Mouse (Mus musculus) adrenal gland, postnatal 36 days (tissue): ENCODE data around the gene Rnls. TPM values are rescaled to one million over a fixed set of nuclear protein-coding genes. Genes with fewer than 3 reads are reported as not detected.
"Not testable (repeated sequence)": the region's sequence is repeated elsewhere in the genome, so short reads cannot be mapped to it uniquely, and the experiment has no call there.

Source experiments
- DNase-seq, 2 experiments: peaks; one replicate each; pipeline ENCODE4 v3.0.0; 2021; ENCODE audit warnings: mixed read lengths in 1 of 2
- long read RNA-seq, 2 experiments: library from polyadenylated mRNA; stranded (forward); transcript quantifications; one replicate each; pipeline ENCODE4 v2.0.0; 2021; ENCODE audit warnings: borderline sequencing depth in 2 of 2
- total RNA-seq, 2 experiments: library from RNA; stranded (reverse); gene quantifications; 2 replicates each; pipeline ENCODE4 v1.2.3; 2021

Rnls gene
- total RNA-seq, result 1 to 10 TPM; 3.8 to 4.3 TPM
- long read RNA-seq, experiment 1, transcript Rnls-201 (7 exons, 1,597 nt), result major isoform, 7 of 10 reads
- long read RNA-seq, experiment 1, partial matches to known transcripts, result 0 of 10 reads
- long read RNA-seq, experiment 1, other reads (novel, unspliced or antisense), result 1 of 10 reads
- long read RNA-seq, experiment 2, result 0 reads

DNA sequence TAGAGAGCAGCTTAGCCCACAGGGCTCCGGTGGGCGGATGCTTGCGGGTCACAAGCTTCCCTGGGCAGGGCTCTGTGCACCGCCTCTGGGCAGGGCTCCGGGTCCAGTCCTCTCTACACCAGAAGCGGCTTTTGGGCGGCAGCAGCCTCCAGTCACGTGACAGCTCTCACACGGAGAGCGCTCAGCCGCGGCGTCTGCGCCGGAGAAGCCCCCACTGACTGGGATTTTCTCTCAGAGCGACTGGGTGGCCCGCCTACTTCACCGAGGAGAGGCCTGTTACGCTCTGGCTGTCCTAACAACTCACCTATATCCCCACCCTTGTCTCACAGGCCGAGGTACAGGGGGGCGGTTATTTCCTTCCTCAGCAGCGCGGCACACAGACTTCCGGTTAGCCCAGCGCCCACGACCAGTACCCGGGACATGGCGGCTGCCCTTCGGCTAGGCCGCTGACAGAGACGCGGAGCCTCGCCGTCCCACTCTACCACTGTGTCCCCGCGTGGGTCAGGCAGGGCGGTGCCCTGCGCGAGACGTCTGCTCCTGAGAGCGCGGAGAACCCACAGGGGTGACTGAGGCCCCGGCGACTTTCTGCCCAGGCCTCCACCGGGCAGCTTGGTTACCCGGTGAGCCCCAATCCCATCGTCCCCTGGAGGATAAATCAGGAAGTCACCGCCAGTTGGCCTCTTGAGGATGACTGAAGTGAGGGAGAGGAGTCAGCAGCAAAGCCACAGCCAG, at the start of gene Rnls:
Gene Rnls, minus strand, starts transcription at position 645 of the 732 bp plus-strand sequence.
- peak; percentile 90 to 93 for DNase-seq

DNA sequence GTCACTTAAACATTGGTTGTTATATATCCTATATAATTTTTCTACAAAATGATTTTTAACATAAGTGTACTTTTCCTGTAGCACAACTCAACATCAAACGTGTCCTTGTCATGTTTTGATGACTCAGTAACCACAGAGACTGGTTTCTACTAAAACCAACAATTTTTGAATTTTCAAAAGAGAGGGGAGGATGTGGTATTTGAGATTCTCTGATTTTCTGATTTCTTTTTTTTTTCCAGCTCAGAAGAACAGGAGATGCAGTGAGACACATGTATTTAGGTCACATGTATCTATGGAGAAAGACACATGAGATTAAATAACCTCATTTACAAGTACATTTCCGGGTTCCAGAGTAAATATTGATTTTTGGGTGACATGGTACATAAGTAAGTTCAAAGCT, 37.4 kb upstream of the Rnls start:
- DNase-seq, result no peak

DNA sequence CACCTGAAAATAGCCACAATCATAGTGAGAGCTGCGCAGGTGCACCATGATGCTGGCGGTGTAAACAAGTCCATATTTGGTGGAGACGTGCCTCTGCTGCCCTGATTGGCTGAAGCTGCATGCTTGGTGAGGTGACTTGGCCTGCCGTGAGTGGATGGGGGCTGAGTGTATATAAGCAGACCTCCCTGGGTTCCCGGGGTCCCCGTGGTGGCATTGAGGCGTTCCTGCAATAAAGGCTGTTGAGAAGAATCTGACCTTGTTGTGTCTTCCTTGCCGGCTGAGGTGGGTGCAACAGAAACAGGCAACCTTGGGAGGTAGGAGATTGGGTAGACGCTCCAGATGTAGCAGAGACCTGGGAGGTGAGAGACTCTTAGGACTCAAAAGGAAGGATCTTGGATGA, 27.3 kb upstream of the Rnls start:
- DNase-seq, result not testable (repeated sequence)

DNA sequence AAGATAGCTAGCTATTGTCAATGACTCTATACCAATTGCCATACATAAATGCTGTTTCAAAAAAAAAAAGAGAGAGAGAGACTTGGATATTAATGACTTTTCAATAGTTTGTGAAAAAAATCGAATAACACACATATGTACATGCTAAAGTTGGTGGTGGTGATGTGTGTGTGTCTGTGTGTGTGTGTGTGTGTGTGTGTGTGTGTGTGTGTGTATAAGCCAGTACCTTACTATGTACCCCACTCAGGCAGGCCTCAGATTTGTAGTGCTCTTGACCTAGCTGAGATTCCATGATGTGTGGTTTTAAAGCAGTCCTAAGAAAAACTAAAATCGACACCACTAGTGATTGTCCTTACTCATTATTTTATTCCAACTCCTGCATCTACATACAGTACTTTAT, 11.3 kb downstream of the Rnls start:
- DNase-seq, result no peak

GRCm38 (mm10) chr19:33380386-33380785, 11.7 kb downstream of the Rnls start:
- DNase-seq, result no peak

- no peak for DNase-seq
These were observed 23.3 kb downstream of the Rnls start for GRCm38 (mm10) chr19:33368808-33369207.

GRCm38 (mm10) chr19:33366661-33367060, 25.4 kb downstream of the Rnls start:
- DNase-seq, result peak; percentile 74 to 85

DNA sequence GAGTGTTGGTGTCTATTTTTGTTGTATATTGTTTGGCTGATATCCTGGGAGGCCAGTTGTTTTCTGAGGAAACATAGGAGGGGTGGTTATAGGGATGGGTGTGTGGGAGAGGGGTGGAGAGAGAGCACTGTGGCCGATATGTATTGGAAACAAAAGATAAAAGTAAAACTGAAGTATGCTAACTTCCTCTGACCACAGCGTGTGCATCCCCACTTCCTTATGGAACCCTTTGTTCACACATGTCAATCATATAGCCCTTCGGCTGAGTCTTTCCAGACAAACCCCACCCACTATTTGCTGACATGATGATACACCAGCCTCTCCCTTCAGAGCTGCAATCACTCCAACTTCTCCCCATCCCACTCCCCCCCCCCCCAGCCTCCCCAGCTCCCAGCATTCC, 35.1 kb downstream of the Rnls start:
- DNase-seq, result no peak

- no peak for DNase-seq
These were observed 52.0 kb downstream of the Rnls start for GRCm38 (mm10) chr19:33340119-33340518.

- no peak for DNase-seq
These were observed 65.1 kb downstream of the Rnls start for GRCm38 (mm10) chr19:33326706-33327641.

DNA sequence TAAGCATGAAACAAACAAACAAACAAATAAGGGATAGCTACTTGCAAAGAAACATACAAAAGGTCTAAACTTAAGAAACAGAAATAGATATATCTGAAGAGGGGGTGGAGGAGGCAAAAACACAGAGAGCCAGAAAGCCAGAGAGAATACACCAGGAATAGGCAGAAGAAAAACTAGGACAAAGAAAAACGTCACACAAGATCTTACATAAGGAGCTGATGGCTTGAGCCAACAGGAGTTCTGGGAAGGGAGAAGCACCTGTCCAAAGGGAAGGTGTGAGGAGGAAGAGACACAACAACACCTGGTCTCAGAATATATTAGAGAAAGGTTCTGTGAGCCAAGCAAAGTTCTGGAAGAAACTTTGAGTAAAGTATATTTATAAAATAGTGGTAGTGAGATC, 73.3 kb downstream of the Rnls start:
- DNase-seq, result no peak

GRCm38 (mm10) chr19:33317130-33317529, 75.0 kb downstream of the Rnls start:
- DNase-seq, result no peak

- DNase-seq, result no peak
These were observed 92.3 kb downstream of the Rnls start for GRCm38 (mm10) chr19:33299726-33300292.

- no peak for DNase-seq
These were observed 95.8 kb downstream of the Rnls start for GRCm38 (mm10) chr19:33296338-33296737.

DNA sequence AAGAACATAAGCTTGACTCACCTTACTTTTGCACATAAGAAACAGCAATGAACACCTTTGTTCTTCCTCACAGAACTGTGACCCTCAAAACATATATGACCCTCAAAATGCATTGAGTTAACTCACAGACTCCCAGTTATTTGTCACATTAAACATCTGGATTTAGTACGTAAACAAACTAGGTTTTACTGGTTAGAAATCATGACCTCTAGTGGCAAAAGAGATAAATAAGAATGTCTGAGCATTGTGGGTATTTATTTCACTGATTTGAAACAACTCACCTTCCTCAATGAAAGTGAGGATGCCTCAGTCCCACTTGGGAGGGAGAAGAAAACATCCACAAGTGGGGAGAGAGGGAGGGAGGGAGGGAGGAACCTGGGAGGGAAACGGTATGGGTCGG, 109.1 kb downstream of the Rnls start:
- no peak for DNase-seq

DNA sequence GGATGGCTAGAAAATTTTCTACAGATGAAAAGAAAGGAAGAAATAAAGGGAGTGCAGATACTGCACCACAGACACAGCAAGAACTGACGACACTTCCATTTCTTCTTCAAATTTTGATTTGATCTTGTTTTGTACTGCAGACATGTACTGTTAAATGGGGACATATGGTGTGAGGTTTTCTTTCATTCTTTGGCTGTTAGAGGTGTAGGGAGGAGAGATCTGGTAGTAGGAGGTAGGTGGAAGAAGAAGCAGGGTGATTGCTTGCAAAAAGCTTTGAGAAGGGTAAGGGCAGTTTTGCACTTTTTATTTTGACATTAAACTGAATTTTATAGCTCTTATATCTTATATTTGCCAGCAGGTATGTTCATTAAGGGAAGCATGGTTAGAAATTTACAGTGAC, 115.7 kb downstream of the Rnls start:
- no peak for DNase-seq

DNA sequence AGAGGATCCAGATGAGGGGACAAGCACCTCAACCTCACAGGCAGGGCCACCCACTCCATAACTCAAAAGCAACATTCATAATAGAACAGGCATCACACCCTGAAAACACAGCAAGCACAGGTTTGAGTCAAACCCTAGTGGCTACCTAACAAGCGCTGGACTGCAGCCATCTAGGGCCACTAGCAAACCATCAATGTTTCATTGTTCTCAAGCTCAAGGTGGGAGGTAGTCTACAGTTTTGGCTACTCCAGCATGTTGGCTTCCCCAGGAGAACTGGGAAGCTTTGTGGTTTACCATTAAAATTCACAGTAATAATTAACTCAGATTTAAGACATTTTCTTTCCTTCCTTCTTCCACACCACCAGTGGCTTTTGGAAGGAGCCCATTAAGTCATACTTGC, 118.4 kb downstream of the Rnls start:
- no peak for DNase-seq

GRCm38 (mm10) chr19:33271571-33271970, 120.5 kb downstream of the Rnls start:
- DNase-seq, result no peak

- DNase-seq, result no peak
These were observed 121.9 kb downstream of the Rnls start for GRCm38 (mm10) chr19:33270231-33270630.

DNA sequence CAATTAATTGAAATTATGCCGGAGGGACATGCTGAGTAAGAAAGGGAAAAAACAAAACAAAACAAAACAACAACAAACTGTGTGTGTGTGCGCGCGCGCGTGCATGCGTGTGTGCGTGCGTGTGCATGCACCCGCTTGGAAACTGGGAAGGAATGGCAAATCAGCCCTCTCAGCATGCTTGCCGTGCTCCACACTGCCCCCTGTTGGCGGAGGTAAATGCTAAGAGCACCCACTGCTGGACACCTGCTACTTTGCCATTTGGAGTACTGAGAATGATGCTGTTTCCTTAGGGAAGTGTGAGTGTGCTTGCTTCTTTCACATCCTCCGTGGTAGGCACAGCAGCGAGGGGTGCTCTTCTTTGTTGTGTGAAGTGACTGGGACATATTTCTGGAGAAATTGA, 124.1 kb downstream of the Rnls start:
- peak; percentile 12 to 42 for DNase-seq

DNA sequence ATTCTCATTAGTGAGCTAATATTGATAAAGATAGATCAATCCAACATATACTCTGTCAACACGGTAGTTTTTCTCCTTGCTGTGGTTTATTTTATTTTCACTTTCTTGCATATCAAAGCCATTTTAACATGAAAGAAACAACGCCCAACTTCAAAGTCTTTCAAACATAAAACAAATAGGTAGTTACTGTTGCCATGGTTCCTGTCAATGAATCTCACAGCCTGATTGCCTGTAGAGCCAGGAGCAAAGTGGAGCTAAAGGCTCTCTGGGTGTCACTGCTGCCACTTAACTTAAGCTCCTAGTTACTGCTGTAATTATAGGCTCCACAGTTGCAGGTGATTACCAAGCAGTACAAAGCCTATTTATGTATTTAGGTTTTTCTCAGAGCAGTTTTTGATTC, 126.8 kb downstream of the Rnls start:
- DNase-seq, result no peak

GRCm38 (mm10) chr19:33264224-33264993, 127.7 kb downstream of the Rnls start:
- no peak for DNase-seq
